Mouse (Mus musculus) liver, embryonic 11.5 days (tissue): ENCODE results near the gene Mageb5. TPM values are rescaled to one million over a fixed set of nuclear protein-coding genes. Genes with fewer than 3 reads are reported as not detected.
"Not testable (repeated sequence)": the region's sequence is repeated elsewhere in the genome, so short reads cannot be mapped to it uniquely, and the experiment has no call there.

Experiments
- ATAC-seq: fragments of 200-750 bp; cut with Nextera tagmentation; replicated peaks from 2 replicates; pipeline ENCODE4 v1.8.0; 2017; ENCODE audit warnings: moderate number of reproducible peaks, mild to moderate bottlenecking, moderate TSS enrichment, moderate library complexity; ENCODE audit not compliant: low FRiP score
- DNase-seq: peaks from one replicate; pipeline ENCODE4 v3.0.0-alpha.2; 2017; ENCODE audit warnings: low spot score
- H3K27ac ChIP-seq: fragments of 300-500 bp; sonication (generic); 2 replicates; pipeline ENCODE4 v1.5.1; 2014; ENCODE audit warnings: mild to moderate bottlenecking, low read depth, low read length, control low read depth
- H3K27me3 ChIP-seq: fragments of 300-500 bp; sonication (generic); replicated peaks from 2 replicates; pipeline ENCODE4 v1.6.1; 2014; ENCODE audit warnings: low read length, mixed read lengths; ENCODE audit not compliant: control insufficient read depth, insufficient read depth
- H3K36me3 ChIP-seq: fragments of 300-500 bp; sonication (generic); 2 replicates; pipeline ENCODE4 v1.6.1; 2014; ENCODE audit warnings: mild to moderate bottlenecking, low read length, moderate library complexity, mixed read lengths; ENCODE audit not compliant: control insufficient read depth, insufficient read depth
- H3K4me1 ChIP-seq: fragments of 300-500 bp; sonication (generic); replicated peaks from 2 replicates; pipeline ENCODE4 v1.6.1; 2014; ENCODE audit warnings: low read length, mixed read lengths; ENCODE audit not compliant: control insufficient read depth, insufficient read depth
- H3K4me2 ChIP-seq: fragments of 300-500 bp; sonication (generic); 2 replicates; pipeline ENCODE4 v1.6.1; 2014; ENCODE audit warnings: mild to moderate bottlenecking, control low read depth, moderate library complexity
- H3K4me3 ChIP-seq: fragments of 300-500 bp; sonication (generic); 2 replicates; pipeline ENCODE4 v1.5.1; 2014; ENCODE audit warnings: low read depth, low read length, control low read depth
- H3K9ac ChIP-seq: fragments of 300-500 bp; sonication (generic); 2 replicates; pipeline ENCODE4 v1.6.1; 2014; ENCODE audit warnings: low read depth, low read length, control low read depth
- H3K9me3 ChIP-seq: fragments of 300-500 bp; sonication (generic); 2 replicates; pipeline ENCODE4 v1.6.1; 2016; ENCODE audit warnings: low read length, inconsistent platforms, mixed read lengths; ENCODE audit not compliant: control insufficient read depth
- WGBS: fragments of 180-500 bp; shearing (Covaris S2); extraction: QIAGEN DNeasy Blood & Tissue Kit; methylation state at CpG from one replicate; pipeline ENCODE4 v1.1.7; 2014; 5-methylcytosine and 5-hydroxymethylcytosine counted together
- polyA plus RNA-seq: library from polyadenylated mRNA; unstranded; fragments of >200 nt; fragmentation: Nextera tagmentation; extraction: Ambion mirVana; gene quantifications from 2 replicates; pipeline ENCODE4 v1.2.1, GENCODE M21; 2014

The Mageb5 gene
- polyA plus RNA-seq = not detected in 2 replicates

GRCm38 (mm10) chrX:91782918-91783317 is at the start of gene Mageb5:
TSS of gene Mageb5 (minus strand) at chrX:91783018.
- not testable (repeated sequence) for ATAC-seq, H3K4me3 ChIP-seq, H3K9ac ChIP-seq, DNase-seq, H3K27ac ChIP-seq, H3K9me3 ChIP-seq, H3K4me2 ChIP-seq, H3K4me1 ChIP-seq, H3K36me3 ChIP-seq, H3K27me3 ChIP-seq
- 73% methylated on average over 1 of the region's 1 CpGs for WGBS

- not testable (repeated sequence) for H3K36me3 ChIP-seq, H3K9ac ChIP-seq, H3K4me2 ChIP-seq, H3K4me1 ChIP-seq, DNase-seq, H3K4me3 ChIP-seq, ATAC-seq, H3K27me3 ChIP-seq, H3K9me3 ChIP-seq, H3K27ac ChIP-seq
- no CpG with 5 or more reads among the region's 1 CpGs for whole genome bisulfite sequencing
These were observed 23.1 kb downstream of the Mageb5 start for GRCm38 (mm10) chrX:91759591-91760226.

Other genes starting within 250 kb of the Mageb5 start
- gene 1700084M14Rik, start 207.1 kb downstream of the Mageb5 start, polyA plus RNA-seq = not detected in 2 replicates
- not detected in 2 replicates for gene Gm14781, start 150.8 kb downstream of the Mageb5 start, polyA plus RNA-seq
- gene Mageb1, start 233.3 kb upstream of the Mageb5 start, polyA plus RNA-seq = not detected in 2 replicates